Mouse (Mus musculus) testis, postnatal 10 days (tissue): ENCODE results near the gene Gpr183.

Source experiments
- DNase-seq: peaks from one replicate; pipeline ENCODE4 v3.0.0; 2021; ENCODE audit warnings: low spot score

The Gpr183 gene

DNA sequence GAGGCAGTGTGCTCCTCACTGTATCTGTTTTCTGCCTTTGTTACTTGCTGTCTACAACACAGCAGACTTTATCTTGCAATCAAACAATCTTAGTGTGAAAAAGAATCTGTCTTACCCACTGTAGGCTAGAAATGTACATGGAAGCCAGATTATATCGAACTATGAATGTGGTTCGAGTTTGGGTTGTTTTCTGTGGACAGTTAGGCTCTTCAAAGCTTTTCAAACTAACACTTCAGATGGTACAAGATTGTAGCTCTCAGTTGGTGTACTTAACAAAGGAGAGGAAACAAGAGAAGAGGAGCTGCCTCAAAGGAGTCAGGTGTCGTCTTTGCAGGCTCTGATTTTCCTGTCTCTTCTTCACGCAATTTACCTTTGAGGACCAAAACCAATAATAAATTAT is 22.7 kb upstream of the Gpr183 start:
- no peak for DNase-seq

DNA sequence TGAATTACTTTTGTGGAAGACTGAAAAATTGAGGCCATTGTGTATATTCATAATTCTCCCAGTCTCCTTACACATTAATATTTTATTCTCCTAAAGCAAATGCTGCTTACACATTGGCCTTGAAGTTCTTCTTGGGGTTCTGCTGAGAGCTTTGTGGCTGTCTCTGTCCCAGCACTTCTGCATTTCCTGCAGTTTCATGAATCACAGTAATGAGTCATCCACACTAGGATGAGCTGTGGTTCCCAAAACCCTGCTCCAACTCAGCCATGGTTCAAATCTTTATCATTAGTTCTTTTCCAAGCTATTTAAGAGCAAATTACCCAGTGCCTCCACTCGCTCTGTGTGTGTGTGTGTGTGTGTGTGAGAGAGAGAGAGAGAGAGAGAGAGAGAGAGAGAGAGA is 22.3 kb upstream of the Gpr183 start:
- no peak for DNase-seq

DNA sequence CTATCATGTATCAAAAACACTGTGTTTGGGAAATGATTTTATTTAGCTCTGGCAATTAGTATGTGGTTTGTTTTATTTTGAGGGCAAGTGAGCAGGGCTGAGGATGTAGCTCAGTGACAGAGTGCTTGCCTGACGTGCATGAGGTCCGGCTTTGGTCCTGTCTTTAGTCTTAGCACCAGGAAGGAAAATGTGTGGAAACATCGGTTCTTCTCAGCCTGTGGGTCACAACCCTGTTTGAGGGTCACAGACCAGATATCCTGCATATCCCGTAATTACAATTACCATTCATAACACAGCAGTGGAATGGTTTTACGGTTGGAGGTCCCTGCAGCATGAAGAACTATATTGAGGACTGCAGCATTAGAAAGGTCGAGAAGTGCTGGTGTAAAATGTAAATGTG is 21.0 kb upstream of the Gpr183 start:
- DNase-seq, result no peak

DNA sequence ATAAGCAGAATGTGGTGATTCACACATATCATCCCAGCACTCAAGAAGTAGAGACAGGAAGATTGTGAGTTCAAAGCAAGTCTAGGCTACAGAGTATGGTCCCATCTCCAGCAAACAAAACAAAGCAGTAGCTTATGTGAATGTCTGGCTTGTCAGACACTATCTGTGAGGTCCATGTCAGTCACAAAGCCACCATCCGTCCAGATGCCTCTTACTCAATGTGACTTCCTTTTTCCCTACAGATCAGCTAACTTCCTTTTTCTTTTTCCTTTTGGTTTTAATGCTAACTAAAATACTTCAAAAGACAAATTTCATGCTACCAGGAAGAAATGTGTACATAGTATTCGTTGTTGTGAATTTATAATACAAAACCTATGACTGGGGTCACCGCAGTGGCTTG is 20.5 kb upstream of the Gpr183 start:
- no peak for DNase-seq

DNA sequence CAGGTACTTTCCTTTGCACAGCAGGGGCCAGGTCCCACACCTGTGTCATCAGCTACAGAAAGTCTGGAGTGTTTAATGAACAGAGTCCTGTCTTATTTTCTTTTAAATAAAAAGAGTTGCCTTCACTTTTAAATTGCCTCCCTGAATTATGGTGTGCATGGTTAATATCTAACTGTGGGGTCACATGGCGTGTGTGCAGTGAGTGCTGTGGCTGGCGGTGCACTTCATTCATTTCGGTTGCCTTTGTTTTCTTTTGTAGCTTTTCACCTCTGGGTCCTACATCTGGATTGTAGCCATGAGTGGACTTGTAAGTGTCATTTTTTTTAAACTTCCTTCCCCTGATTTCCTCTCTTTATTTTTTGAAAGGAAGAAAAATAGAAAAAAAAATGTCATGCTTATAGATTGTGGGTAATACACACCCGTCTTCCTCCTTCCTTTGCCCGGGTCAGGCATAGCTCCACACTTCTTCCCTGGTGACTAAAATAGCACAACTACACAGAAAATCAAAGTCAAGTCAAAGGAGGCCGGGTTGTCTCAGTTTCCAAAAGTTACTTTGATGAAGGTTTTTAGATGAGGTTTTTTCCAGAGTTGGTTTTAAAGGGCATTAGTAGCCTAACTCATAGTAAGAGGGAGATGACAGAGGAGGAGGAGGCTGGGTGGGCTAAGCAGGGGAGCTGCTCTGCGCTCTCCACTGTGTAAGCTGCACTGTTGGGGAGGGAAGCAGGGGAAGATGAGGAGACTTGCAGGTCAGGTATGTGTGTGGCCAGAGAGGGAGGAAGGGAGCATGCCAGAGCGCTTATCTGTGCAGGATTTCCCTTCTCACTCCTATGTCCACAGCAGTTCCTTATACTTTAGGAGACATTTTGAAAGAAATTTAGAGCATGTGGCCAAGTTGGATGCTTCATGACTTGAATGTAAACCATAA is 18.3 kb upstream of the Gpr183 start:
- no peak for DNase-seq

DNA sequence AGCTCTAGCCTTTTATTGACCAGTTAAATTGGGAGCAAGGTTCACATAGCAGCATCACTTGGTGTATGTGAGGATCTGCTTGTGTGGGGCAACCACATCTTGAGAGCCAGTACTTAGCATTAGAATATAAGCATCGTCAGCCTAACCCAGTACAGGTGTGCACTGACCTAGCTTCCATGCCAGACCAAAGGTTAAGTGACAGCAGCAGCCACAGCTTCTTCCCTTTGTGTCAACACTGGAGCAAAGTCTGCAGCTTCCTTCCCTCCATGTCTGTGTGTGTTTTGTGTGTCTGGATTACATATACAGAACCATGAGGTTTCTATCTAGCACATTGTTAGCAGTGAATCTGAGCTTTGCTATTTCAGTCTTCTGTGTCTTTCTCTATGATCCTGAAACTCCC is 16.5 kb upstream of the Gpr183 start:
- DNase-seq, result no peak

DNA sequence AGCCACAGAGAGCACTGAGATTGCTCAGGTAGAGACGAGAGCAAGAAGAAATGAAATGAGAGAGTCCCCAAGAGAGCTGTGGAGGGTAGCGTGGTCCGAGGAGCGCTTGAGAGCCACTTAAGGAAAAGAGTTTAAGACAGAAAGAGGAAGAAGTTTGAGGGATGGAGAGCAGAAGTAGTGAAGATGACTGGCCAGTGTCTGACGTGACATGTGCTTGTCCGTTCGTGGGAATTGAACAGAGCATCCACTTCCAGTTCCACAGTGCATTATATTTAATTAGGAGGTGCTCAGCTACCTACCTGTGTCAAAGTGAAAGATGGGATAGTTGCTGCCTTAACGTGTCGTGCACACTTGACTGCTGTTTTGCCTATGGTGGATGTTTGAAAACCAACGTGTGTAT is 8.1 kb upstream of the Gpr183 start:
- DNase-seq, result no peak

DNA sequence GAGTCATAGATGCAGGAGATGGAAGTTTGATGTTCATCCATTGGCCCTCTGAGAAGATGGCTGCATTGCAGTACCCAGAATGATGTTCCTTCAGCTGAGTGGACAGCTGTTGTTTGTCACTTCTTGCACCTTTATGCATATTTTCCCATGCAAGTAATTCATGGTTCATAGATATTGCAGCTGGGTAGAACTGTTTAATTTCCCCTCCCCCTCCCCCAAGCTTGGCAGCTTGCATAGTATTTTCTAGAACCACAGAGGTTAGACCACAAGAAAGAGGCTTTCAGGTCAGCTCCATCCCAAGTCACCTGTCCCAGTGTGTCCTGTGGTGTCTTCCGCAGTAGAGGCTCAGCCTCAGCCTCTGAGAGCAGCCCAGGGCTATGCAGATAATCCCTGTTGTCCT is 5.4 kb upstream of the Gpr183 start:
- no peak for DNase-seq

DNA sequence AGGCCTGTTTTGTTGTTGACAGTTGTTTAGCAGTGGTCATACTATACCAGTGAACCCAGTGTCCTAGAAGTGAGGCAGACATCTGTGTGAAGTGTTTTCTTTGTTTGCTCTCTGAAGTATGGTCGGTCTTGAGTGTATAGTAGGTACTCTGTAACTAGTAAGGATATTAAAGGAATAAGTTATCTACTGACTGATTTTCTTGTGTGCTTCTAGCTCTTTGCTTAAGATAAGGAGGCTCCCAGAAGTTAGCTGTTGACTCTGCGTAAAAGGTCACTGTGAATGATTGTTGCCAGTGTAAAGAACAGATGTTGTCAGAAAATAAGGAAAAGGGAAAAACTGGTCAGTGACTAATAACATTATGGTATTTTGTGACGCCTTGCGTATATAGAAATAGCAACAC is 2.1 kb upstream of the Gpr183 start:
- no peak for DNase-seq

DNA sequence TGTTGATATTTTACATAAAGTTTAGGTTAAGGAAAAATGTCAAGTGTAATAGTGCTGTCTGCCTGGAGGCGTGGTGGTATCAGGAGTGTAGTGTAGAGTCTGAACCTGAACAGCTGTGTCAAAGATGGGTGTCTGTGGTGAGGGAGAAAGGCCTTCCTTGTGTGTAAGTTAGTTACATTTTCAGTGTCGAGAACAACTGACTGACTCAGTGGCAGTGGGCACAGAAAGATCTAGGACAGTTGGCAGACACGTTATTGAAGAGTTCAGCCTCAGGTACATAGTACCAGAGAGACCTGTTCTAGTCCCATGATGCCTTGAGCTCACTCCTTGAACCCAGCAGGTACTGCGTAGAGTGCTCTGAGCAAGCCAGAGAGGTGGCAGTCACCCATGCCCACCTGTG is 466 bp upstream of the Gpr183 start:
- no peak for DNase-seq

DNA sequence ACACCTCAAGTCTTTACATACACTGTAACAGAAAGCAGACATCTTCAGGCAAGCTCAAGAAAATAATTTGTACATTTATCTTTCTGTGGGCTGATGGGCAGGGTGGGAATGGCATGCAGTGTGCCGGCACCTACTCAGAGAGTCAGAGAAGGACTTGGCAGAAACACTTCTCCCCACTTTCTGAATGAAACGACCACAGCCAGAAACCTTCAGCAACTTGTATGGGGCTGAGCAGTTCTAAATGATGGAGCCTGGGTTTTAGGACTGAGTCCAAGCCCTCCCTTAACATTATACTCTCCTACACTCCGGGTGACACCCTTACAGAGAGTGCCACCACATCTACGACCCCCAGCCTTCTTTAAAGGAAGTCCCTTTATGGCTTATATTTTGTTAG is 1.1 kb downstream of the Gpr183 start:
- DNase-seq, result no peak

DNA sequence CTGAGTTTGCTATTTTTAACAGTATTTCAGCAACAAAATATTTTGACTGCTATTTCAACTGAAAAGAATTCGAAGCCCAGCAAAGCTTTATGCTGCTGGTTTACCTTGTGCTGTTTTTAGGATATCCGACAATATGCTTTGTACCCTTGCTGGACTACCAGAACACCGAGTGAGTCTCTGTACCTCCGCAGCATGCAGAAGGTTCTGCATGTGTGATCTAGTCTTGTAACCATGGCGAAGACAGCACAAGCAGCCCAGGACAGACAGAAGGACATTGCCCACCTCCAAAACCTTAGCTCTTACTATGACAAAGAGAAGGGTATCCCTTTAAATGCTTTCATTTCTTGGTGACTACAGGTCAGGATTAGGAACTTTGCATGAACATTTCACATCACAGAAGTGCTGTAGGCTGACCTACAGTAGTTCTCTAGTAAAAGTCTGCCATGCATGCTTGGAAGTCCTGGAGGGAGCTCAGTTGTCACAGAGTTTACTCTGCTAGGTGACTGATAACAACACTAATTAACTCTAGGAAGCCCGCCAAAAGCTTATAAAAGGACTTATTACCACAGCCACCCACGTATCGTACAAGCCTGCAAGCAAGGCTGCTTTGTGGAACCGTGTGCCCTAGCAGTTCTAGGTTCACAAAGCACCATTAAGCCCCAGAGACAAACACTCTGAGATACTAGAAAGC is 1.6 kb downstream of the Gpr183 start:
- DNase-seq, result no peak

DNA sequence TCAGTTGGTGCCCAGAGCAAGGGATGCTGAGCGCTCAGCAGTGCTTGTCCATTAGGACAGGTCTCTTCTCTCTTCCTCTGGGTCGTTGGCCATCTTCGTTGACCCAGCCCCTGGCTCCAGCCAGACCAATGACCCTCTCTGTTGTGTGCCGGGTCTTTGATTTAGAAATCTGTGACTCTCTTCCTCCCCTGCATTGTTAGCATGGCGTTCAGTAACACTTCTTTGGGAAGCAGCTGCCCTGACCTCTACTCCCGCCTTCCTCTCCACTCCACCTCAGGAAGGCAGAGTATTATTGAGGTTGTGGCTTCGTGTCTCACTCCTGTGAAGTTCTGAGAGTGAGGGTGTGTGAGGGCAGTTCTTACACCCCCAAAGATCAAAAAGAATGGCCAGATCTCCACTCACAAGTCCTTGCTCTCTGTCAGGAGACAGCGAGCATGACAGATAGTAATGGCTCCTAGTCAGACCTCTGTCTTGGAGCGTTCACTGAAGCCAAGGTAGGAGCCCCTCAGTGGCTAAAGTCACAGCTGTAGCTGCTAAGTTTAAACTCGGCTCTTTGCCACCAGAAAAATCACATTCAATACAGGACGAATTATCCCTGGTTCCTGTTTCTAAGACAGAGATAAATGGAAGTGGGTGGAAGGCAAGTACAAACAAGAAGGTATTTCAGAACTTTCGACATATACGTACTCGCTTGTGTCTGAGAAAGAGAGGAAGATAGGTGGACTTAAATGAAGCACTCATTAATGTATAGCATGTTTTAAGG is 2.7 kb downstream of the Gpr183 start:
- no peak for DNase-seq

DNA sequence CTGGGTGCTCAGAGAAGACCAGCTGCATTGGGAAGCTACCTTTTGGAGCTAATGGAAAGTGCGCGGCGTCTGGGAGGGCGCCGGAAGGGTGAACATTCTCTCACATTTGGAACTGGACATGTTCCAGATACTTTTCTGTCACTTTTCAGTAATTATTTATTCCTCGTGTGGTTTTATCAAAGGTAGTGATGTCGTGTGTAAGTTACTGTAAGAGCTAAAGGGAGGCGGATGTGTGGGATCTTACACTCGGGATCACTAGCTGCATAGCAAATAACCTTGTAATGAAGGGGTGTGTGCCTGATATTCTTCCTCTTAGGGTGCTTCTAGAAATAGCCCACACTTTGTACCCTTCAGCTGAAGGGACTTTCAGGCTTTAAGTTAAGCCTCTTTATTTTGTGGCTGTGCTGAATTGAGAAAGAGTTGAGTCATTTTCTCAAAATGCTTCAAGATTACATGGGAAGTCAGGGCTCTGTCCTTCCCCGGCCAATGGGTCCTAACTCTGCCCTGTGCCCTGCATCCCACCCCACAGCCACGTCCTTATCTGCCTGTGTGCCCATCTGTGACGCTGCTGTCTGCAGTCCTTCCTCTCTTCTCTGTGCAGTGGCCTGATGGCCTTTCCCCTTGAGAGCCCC is 3.4 kb downstream of the Gpr183 start:
- DNase-seq, result no peak

DNA sequence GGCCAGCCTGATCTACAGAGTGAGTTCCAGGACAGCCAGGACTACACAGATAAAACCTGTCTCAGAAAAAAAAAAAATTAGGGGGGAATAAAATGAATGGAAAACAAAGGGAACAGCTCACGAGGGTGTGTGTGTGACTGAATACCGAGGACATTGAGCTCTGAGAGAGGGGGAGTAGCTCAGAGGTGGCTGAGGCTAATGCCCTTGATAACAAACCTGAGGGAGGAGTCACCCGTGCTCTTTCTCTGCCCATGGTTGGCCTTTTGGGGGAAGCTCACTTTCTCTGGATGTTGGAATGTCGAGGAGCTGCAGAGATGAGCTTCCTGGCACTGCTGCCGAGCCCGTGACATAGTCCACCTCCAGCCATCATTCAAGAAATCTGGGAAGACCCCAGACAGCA is 4.0 kb downstream of the Gpr183 start:
- no peak for DNase-seq

DNA sequence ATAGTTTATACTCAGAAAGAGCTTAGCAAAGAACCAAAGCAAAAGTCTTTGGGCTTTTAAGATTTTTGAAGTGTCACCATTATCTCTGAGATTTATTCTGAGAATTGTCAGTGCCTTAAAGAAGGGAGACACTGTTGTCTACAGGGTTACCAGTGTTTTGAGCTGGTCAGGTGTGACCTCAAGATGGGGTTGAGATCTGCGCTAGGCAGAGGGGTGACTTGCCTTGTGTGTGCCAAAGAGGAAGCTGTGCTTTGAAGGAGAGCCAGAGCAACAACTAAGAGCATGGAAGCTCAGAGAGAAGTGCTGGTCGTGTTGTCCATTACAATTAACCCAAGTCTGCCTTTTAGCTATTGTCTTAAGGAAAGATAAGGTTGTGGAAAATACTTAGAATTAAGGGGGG is 4.5 kb downstream of the Gpr183 start:
- DNase-seq, result no peak

DNA sequence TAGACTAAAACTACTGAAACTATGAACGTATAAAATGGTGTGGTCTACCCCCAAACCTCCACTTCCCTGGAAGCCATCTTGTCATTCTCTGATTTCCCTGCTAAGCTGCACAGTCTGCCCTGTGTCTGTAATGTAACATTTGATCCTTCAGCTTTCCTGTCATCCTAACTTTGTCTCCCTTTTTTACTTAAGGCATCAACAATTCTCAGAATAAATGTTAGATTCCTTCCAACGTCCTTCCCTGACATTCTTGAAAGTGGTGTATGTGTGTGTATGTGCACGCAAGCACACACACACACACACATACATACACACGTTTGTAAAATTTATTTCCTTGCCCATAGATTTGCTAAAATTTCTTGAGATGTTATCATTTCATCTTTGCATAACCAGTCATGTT is 5.0 kb downstream of the Gpr183 start:
- no peak for DNase-seq

DNA sequence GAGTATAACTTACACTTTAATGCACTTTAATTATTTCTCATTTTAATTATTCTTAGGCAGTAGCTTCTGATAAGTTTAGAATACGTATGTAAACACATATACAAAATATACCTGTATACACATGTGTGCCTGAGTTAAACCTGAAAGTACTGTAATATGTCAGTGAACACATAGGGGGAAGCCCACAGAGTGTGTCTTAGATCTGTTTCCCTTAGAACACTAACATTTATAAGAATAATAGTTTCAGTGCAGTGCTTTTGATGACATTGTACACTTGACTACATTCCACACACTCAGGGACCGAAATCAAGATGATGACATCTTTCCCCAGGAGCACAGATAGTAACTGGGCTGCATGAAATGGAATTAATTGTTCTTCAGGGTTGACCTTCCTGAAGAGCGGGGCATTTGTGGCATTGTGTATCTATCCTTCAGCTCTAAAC is 5.4 kb downstream of the Gpr183 start:
- no peak for DNase-seq

DNA sequence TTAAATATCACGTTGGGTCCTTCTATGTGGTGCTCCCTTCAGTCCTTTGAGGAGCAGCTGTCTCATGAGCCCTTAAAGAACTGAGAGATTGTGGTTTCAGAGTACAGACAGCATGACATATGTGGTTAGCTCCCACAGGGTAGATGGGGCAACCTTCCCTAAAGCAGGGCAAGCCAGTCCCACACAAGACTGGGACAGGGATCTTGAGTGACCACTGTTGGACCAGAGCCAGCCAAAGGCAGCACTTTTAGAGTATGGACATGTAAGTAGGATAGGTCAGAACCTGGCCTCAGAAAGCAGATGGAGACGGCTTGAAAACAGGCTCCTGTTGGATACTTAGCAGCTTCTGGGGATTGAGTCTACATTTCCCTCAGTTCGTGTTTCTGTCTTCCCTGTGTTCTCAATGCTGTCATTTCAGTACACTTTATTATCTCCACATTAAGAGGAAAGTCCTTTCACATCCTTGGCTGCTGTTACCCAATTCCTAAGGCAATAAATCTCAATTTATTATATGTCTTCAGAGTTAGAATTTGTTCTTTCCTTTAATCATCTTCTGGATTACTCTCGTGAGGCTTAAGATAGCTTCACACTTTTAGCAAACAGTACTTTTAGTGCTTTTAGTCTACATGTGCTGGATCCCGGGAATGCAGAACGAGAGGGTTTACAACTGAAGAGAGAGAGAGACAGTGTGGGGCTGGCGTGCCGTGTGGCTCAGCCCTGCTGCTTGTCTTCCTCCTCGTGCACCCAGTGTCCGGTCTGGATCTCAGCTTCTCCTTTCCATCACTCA is 6.1 kb downstream of the Gpr183 start:
- no peak for DNase-seq

DNA sequence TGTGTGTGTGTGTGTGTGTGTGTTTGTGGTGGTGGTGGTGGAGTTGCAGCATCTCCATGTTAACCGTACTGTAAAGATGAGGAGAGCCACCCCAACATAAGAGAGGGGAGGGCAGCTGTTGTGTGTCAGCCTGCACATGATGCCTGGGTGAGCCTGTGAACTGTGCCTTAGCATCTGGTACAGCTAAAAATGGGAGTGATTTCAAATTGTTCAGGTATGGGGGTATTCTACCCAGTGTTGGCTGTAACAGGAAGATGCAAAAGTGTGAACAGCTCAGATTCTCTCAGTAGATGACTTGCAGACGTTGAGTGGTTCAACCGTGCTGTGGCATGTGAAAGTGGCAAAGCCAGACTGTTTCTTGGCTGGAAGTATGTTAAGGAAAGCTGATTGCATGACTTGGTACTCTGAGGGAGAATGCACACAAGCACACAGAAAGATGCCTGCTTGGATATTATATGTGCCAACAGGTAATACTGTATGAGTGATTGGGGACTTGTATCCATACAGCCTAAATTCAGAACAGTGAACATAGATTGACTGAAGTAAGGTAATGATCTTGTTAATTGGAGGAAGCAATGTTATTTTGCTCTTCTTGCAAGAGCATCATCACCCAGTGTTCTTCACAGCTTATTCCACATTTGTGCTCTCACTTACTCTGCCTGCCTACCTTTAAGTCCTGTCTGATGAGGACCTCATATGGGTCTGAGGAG is 6.8 kb downstream of the Gpr183 start:
- DNase-seq, result no peak
